ENCODE assay signal across 8 mouse cellular contexts in the genomic region with DNA sequence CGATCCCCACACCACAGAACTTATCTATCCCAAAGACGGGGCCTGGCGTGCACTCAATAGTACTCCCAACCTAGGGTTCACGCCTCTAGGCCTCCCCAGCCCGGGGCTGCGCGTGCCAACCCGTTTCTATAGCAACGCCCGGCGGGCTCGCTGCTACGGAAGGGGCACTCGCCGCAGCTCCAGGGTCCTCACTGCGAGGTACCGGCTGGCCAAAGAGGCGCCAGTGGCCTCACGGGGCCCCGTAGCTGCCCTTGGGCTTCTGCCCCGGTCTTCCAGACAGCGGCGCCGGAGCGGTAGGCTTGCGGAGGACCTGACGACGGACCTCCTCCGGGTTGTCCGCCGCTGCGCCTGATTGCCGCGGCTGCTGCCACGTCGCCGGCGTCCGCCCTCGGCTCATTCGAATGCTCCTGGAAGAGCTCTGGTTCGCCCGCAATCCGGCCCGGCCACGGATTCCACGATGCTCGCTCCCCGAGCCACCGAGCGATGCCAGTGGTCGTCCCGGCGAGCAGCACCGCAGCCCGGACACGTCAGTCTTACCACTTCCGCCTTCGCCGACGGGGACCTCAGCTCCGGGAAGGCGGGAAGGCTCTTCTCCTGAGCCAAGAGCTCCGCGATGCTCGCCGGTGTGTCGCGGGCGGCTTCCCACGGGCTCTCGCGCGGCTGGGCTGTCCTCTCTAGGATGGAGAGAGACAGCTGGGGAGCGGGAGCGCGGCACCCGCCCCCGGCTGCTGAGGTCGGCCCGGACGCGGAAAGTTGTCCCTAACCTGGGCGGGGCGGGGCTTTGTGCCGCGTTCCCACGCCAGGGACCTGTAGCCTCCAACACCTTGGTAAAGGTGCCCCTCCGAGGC. TPM values are rescaled to one million over a fixed set of nuclear protein-coding genes. Genes with fewer than 3 reads are reported as not detected.
DNase-seq lines count a peak whose midpoint lies in the region; ATAC-seq lines count a peak whose summit lies in the region.

A gene (minus strand): TSS at position 747 of the 848 bp plus-strand sequence.

- H3K4me1 ChIP-seq in heart, embryonic 13.5 days = peaks cover 31% of the 10 kb centered on the region
- peaks cover 53% of the 10 kb centered on the region for H3K4me1 ChIP-seq in liver, embryonic 13.5 days (replicated peaks)
- peaks cover 16% of the 10 kb centered on the region for H3K4me1 ChIP-seq in stomach, embryonic 16.5 days (ENCODE audit: control insufficient read depth, insufficient read depth, low read length)

- WGBS in heart, embryonic 13.5 days = under 1% methylated on average over 76 of the region's 89 CpGs
- WGBS in liver, embryonic 13.5 days (ENCODE audit: insufficient replicate concordance) = under 1% methylated on average over 89 of the region's 89 CpGs
- under 1% methylated on average over 89 of the region's 89 CpGs for WGBS in stomach, embryonic 16.5 days

- no peaks in the 10 kb centered on the region for H3K27me3 ChIP-seq in heart, embryonic 13.5 days (replicated peaks)
- no peaks in the 10 kb centered on the region for H3K27me3 ChIP-seq in liver, embryonic 13.5 days
- no peaks in the 10 kb centered on the region for H3K27me3 ChIP-seq in stomach, embryonic 16.5 days (ENCODE audit: control insufficient read depth, insufficient read depth, low read length)

- H3K36me3 ChIP-seq in heart, embryonic 13.5 days = peaks cover 50% of the 10 kb centered on the region
- peaks cover 44% of the 10 kb centered on the region for H3K36me3 ChIP-seq in liver, embryonic 13.5 days
- peaks cover 20% of the 10 kb centered on the region for H3K36me3 ChIP-seq in stomach, embryonic 16.5 days (ENCODE audit: control insufficient read depth, insufficient read depth, low read length)

- DNase-seq in CD4-positive helper T cell, adult 2 months (ENCODE audit: low read depth, low spot score) = peak; percentile 89
- DNase-seq in brain, embryonic 18.5 days (ENCODE audit: low read depth, low spot score) = peak; percentile 70
- DNase-seq in kidney, postnatal 14 days = peak; percentile 91
- DNase-seq in liver, embryonic 13.5 days = peak; percentile 83
- DNase-seq in neural tube, embryonic 10.5 days (ENCODE audit: extremely low spot score, low spot score) = peak; percentile 88

- peak within 1 kb of the TSS; percentile 96 for H3K27ac ChIP-seq in heart, embryonic 13.5 days (replicated peaks)
- peak within 1 kb of the TSS; percentile 90 for H3K27ac ChIP-seq in liver, embryonic 13.5 days
- peak within 1 kb of the TSS; percentile 97 for H3K27ac ChIP-seq in stomach, embryonic 16.5 days (ENCODE audit: low read length)

- ATAC-seq in erythroid progenitor cell, adult 5-6 weeks (replicated peaks; ENCODE audit: low FRiP score, poor library complexity, severe bottlenecking) = peak; percentile 84
- peak; percentile 85 for ATAC-seq in heart, embryonic 13.5 days (ENCODE audit: extremely low read depth, insufficient number of reproducible peaks, low FRiP score, low TSS enrichment)
- ATAC-seq in liver, embryonic 13.5 days (ENCODE audit: low read depth) = peak; percentile 87
- peak; percentile 91 for ATAC-seq in stomach, embryonic 16.5 days (ENCODE audit: insufficient read depth, low FRiP score)

- no peaks in the 10 kb centered on the region for H3K9me3 ChIP-seq in heart, embryonic 13.5 days
- no peaks in the 10 kb centered on the region for H3K9me3 ChIP-seq in liver, embryonic 13.5 days (replicated peaks)
- H3K9me3 ChIP-seq in stomach, embryonic 16.5 days (replicated peaks; ENCODE audit: control insufficient read depth, low read length) = no peaks in the 10 kb centered on the region

- H3K4me3 ChIP-seq in heart, embryonic 13.5 days = peak within 1 kb of the TSS; percentile 85
- H3K4me3 ChIP-seq in liver, embryonic 13.5 days (replicated peaks) = peak within 1 kb of the TSS; percentile 86
- H3K4me3 ChIP-seq in stomach, embryonic 16.5 days (replicated peaks; ENCODE audit: low read length) = peak within 1 kb of the TSS; percentile 99

- peak within 1 kb of the TSS; percentile 99 for H3K9ac ChIP-seq in heart, embryonic 13.5 days
- peak within 1 kb of the TSS; percentile 97 for H3K9ac ChIP-seq in liver, embryonic 13.5 days
- peak within 1 kb of the TSS; percentile 99 for H3K9ac ChIP-seq in stomach, embryonic 16.5 days (ENCODE audit: low read length)

- peak within 1 kb of the TSS; percentile 94 for H3K4me2 ChIP-seq in heart, embryonic 13.5 days
- peak within 1 kb of the TSS; percentile 88 for H3K4me2 ChIP-seq in liver, embryonic 13.5 days
- H3K4me2 ChIP-seq in stomach, embryonic 16.5 days (ENCODE audit: low read depth, low read length) = peak within 1 kb of the TSS; percentile 96

RNA-seq across cellular contexts. Expression of the gene that starts here (rescaled TPM):
- total RNA-seq in erythroid progenitor cell, adult 5-6 weeks (2015; ENCODE audit: low replicate concordance) = 39.8 and 58.4 TPM in 2 replicates
- 47.0 and 64.3 TPM in 2 replicates for total RNA-seq in erythroid progenitor cell, adult 5-6 weeks (2017; ENCODE audit: low replicate concordance)
- 77.8 and 81.5 TPM in 2 replicates for polyA plus RNA-seq in heart, embryonic 13.5 days (2015; fragmentation: Nextera tagmentation; extraction: Ambion mirVana)
- 53.3 and 59.4 TPM in 2 replicates for polyA plus RNA-seq in liver, embryonic 13.5 days (2015; fragmentation: Nextera tagmentation; extraction: Ambion mirVana)
- polyA plus RNA-seq in stomach, embryonic 16.5 days (2015; fragmentation: Nextera tagmentation; extraction: Ambion mirVana) = 116 and 123 TPM in 2 replicates

Comparison
In these comparisons a context has a peak if more than half of its experiments do, and no peak if none do; other contexts are left out.
1. Peak in every context shown above with its lines: DNase-seq, ATAC-seq, H3K4me3 ChIP-seq and H3K27ac ChIP-seq.